Mouse (Mus musculus) spleen, adult 2 months (tissue): Measurements from ENCODE around the gene Sult1d1.

Source experiments
- CTCF ChIP-seq: fragments of 200-500 bp; IDR thresholded peaks from 2 replicates; pipeline ENCODE4 v1.5.1; 2011; ENCODE audit warnings: mild to moderate bottlenecking, inconsistent platforms; ENCODE audit not compliant: insufficient read depth, insufficient read length, insufficient replicate concordance; ENCODE audit errors: extremely low read depth
- POLR2A ChIP-seq: fragments of 200-500 bp; IDR thresholded peaks from 2 replicates; pipeline ENCODE4 v1.6.1; 2011; ENCODE audit warnings: low read depth, low read length, inconsistent platforms

DNA sequence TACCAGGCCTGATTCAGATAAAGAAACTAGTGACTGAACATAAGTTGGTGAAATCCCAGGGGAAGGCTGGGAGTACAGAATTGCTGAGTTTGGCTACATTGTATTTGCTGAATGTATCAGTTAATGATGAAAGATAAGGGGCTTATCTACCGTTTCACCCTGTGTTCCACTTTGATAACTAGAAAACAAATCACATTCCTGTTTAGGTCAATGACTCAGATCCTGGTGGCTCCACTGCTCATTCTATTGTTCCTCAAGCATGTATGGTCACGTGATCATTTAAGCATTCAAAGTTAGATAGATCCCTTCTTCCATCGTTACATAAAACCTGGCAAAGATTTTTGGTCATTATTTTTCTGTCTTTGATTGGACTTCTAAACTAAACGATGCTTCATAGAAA lies 6.3 kb downstream of the Sult1d1 start:
- no peak for TF ChIP-seq CTCF
- TF ChIP-seq POLR2A, result no peak
